Mouse (Mus musculus) thymus, postnatal 0 days (tissue): ENCODE results near the gene Klra8. TPM values are rescaled to one million over a fixed set of nuclear protein-coding genes. Genes with fewer than 3 reads are reported as not detected.
"Not testable (repeated sequence)": the region's sequence is repeated elsewhere in the genome, so short reads cannot be mapped to it uniquely, and the experiment has no call there.

Experiments used
- DNase-seq: peaks from one replicate; pipeline ENCODE4 v3.0.0-alpha.2; 2015; ENCODE audit warnings: low spot score
- polyA plus RNA-seq: library from polyadenylated mRNA; unstranded; fragments of >200 nt; fragmentation: Nextera tagmentation; extraction: Ambion mirVana; gene quantifications from 2 replicates; pipeline ENCODE4 v1.2.1, GENCODE M21; 2015

Klra8 gene
- polyA plus RNA-seq: not detected in 2 replicates

GRCm38 (mm10) chr6:130129798-130130197 lies at the start of gene Klra8:
Gene Klra8 (minus strand): TSS chr6:130129898.
- DNase-seq: not testable (repeated sequence)

- DNase-seq: no peak
Observed at GRCm38 (mm10) chr6:130110485-130110884, 19.2 kb downstream of the Klra8 start.

- DNase-seq: not testable (repeated sequence)
Observed at GRCm38 (mm10) chr6:130102743-130103142, 27.0 kb downstream of the Klra8 start.

- DNase-seq: no peak
Observed at GRCm38 (mm10) chr6:130092336-130092948, 37.3 kb downstream of the Klra8 start.

GRCm38 (mm10) chr6:130067171-130067570 lies 62.5 kb downstream of the Klra8 start, which contains the start of gene Klra4:
Gene Klra4 (minus strand): TSS chr6:130067271.
- DNase-seq: not testable (repeated sequence)

Other genes starting within 250 kb of the Klra8 start
- 5.9 and 9.4 TPM in 2 replicates for gene Klra5, start 212.2 kb downstream of the Klra8 start, polyA plus RNA-seq
- not detected in 2 replicates for gene Klra6, start 102.9 kb downstream of the Klra8 start, polyA plus RNA-seq
- gene Klra4, start 62.6 kb downstream of the Klra8 start, polyA plus RNA-seq: not detected in 2 replicates
- not detected in 2 replicates for gene Klra9, start 63.2 kb upstream of the Klra8 start, polyA plus RNA-seq
- 0.23 TPM in 1 of 2 replicates, not detected in the other for gene Klra7, start 103.4 kb upstream of the Klra8 start, polyA plus RNA-seq
- gene Klra10, start 152.0 kb upstream of the Klra8 start, polyA plus RNA-seq: not detected in 2 replicates
- gene Klra3, start 207.7 kb upstream of the Klra8 start, polyA plus RNA-seq: not detected in 2 replicates